Mouse (Mus musculus) embryonic fibroblast, embryonic 13.5 days (primary cell): ENCODE measurements around the gene Fam184a.

Source experiments
- CTCF ChIP-seq: IDR thresholded peaks from 2 replicates; pipeline ENCODE4 v1.5.1; 2011; ENCODE audit warnings: mild to moderate bottlenecking, control low read depth, low read length, moderate library complexity, borderline replicate concordance; ENCODE audit not compliant: insufficient read depth
- POLR2A ChIP-seq: IDR thresholded peaks from 2 replicates; pipeline ENCODE4 v1.6.1; 2011; ENCODE audit warnings: low read depth, mild to moderate bottlenecking, control low read depth, low read length, moderate library complexity

DNA sequence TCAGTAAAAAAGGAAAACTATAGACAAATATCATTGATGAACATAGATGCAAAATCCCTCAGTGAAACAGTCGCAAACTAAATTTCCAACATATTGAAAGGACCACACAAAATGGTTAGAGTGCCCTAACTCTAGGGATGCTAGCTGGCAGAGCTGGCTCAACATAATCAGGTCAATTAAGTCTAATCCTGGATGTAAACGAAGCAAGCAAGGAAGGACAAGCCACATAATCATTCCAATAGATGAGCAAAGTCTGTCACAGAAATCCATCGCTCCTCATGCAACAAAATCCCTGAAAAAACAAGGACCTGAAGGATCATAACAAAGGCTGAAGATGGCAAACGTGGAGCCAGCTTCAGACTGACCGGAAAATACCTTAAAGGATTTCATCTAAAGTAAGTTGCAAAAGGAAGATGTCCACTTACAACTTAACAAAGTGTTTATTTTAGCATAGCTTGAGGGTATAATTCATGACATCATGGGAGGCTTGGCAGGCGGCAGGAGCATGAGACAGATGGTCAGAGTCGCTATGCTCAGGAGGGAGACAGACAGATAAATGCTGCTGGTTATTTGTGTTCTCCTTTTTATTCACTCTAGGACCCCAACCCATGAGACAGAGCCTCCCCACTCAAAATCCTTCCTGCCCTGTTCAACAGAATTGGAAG is 15.6 kb downstream of the Fam184a start:
- no peak for TF ChIP-seq POLR2A
- TF ChIP-seq CTCF = no peak
